Mouse (Mus musculus): ENCODE results near the gene Msrb3. TPM values are rescaled to one million over a fixed set of nuclear protein-coding genes. Genes with fewer than 3 reads are reported as not detected.
A peak's percentile ranks its signal among the peaks of the same experiment; 100 is the strongest.

Msrb3 gene
- polyA plus RNA-seq, 1 experiment from 2014 or later: 9.9 TPM

DNA sequence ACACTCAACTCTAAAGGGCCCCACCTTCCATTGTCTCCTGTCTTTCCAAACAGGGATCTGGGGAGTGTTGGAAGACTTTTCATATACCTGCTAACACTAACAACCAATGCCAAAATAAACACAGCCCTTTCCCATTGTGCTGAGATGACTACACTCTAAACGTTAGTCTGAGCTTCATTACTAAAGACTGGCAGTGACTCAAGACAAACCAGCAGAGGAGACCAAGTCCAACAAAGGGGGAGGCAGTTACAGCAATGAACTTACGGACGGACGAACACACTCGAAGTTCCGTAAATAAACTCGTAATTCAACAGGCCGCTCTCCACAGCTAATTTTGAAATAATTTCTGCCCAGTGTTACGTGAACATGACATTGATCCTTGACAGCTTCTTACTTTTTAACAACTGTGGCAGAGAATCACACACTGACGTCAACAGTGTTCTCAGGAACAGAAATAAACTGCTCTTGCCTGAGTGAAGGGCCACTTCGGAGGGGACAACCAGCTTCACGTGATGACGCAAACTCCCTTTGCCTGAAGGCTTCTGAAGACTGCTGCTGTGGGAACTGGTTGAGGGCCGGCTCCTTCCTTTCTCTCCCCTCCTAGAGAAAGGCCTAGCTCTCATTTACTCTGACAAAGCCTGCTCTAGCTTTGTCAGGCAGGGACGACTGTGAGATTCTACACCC is 16.2 kb upstream of the Msrb3 start:
- WGBS: 49% methylated on average over 15 of the region's 15 CpGs
- H3K36me3 ChIP-seq (ENCODE audit: insufficient read depth, low read length): no peaks in the 10 kb centered on the region
- H3K4me3 ChIP-seq (replicated peaks; ENCODE audit: low read depth, low read length): no peak overlapping the region
- peak overlapping the region; percentile 16; the same call in 1 of the 2 replicates for H3K27ac ChIP-seq
- H3K4me1 ChIP-seq (replicated peaks; ENCODE audit: insufficient read depth, low read length): no peaks in the 10 kb centered on the region
- ATAC-seq (replicated peaks; ENCODE audit: low FRiP score, low read depth) (no peak), DNase-seq (ENCODE audit: low spot score) (peak; percentile 57)
- no peaks in the 10 kb centered on the region for H3K27me3 ChIP-seq (ENCODE audit: insufficient read depth, low read length)
- no peak overlapping the region for H3K9ac ChIP-seq (ENCODE audit: low read depth, low read length)
- no peaks in the 10 kb centered on the region for H3K9me3 ChIP-seq (replicated peaks; ENCODE audit: low read length)
- no peak for TF ChIP-seq CTCF (IDR thresholded peaks at IDR 0.05; ENCODE audit: low read depth)
- no peak overlapping the region for H3K4me2 ChIP-seq (ENCODE audit: low read length)

DNA sequence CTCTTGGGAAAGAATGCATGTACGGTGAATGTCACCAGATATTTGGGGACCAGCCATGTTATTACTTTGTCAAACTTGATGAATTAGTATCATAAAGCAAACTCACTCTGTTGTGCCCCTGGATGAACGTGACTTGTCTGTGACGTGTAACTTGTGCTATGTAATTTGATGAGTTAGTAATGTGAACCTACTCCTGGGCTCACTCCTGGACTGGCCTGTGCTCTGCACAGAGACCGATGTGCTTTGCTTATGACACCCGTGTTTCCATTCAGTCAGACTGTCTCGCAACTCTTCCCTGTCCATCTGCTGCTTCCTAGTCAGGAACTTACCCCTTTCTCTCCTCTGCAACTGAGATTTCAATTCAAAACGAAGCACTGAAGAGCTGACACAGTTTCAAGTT is 15.4 kb upstream of the Msrb3 start:
- no peaks in the 10 kb centered on the region for H3K36me3 ChIP-seq (ENCODE audit: insufficient read depth, low read length)
- DNase-seq (ENCODE audit: low spot score) (no peak), ATAC-seq (replicated peaks; ENCODE audit: low FRiP score, low read depth) (no peak)
- no peaks in the 10 kb centered on the region for H3K4me1 ChIP-seq (replicated peaks; ENCODE audit: insufficient read depth, low read length)
- no peak overlapping the region for H3K4me3 ChIP-seq (replicated peaks; ENCODE audit: low read depth, low read length)
- TF ChIP-seq CTCF (IDR thresholded peaks at IDR 0.05; ENCODE audit: low read depth): no peak
- H3K9ac ChIP-seq (ENCODE audit: low read depth, low read length): no peak overlapping the region
- no peak overlapping the region for H3K27ac ChIP-seq
- H3K9me3 ChIP-seq (replicated peaks; ENCODE audit: low read length): no peaks in the 10 kb centered on the region
- 50% methylated on average over 7 of the region's 7 CpGs for WGBS
- no peaks in the 10 kb centered on the region for H3K27me3 ChIP-seq (ENCODE audit: insufficient read depth, low read length)
- H3K4me2 ChIP-seq (ENCODE audit: low read length): no peak overlapping the region

- no peaks in the 10 kb centered on the region for H3K36me3 ChIP-seq (ENCODE audit: insufficient read depth, low read length)
- no peak overlapping the region for H3K27ac ChIP-seq
- WGBS: 39% methylated on average over 7 of the region's 7 CpGs
- H3K4me2 ChIP-seq (ENCODE audit: low read length): no peak overlapping the region
- no peak overlapping the region for H3K4me3 ChIP-seq (replicated peaks; ENCODE audit: low read depth, low read length)
- DNase-seq (ENCODE audit: low spot score) (no peak), ATAC-seq (replicated peaks; ENCODE audit: low FRiP score, low read depth) (no peak)
- H3K27me3 ChIP-seq (ENCODE audit: insufficient read depth, low read length): no peaks in the 10 kb centered on the region
- no peak for TF ChIP-seq CTCF (IDR thresholded peaks at IDR 0.05; ENCODE audit: low read depth)
- H3K9ac ChIP-seq (ENCODE audit: low read depth, low read length): no peak overlapping the region
- no peaks in the 10 kb centered on the region for H3K9me3 ChIP-seq (replicated peaks; ENCODE audit: low read length)
- no peaks in the 10 kb centered on the region for H3K4me1 ChIP-seq (replicated peaks; ENCODE audit: insufficient read depth, low read length)
Measured at GRCm38 (mm10) chr10:120913796-120914195, 14.9 kb upstream of the Msrb3 start.

DNA sequence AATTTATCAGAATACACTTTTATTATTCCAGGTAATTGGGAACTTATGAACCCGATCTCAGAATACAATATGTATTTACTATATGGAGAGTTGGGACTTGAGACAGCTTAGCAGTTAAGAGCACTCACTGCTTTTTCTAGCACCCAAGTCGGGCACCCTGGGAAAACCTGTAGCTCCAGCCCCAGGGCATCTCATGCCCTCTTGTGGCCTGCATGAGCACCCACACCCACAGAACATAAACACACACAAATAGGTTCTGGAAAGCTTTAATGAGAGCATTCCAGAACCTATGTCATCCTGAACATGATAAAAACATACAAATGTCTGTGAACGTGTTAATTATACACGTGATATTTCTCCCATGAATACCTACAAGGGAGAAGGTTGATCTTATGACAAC is 13.1 kb upstream of the Msrb3 start:
- TF ChIP-seq CTCF (IDR thresholded peaks at IDR 0.05; ENCODE audit: low read depth): peak; percentile 29; the same call in 1 of the 2 replicates
- H3K27ac ChIP-seq: no peak overlapping the region
- H3K4me2 ChIP-seq (ENCODE audit: low read length): no peak overlapping the region
- no peak overlapping the region for H3K4me3 ChIP-seq (replicated peaks; ENCODE audit: low read depth, low read length)
- no peaks in the 10 kb centered on the region for H3K36me3 ChIP-seq (ENCODE audit: insufficient read depth, low read length)
- H3K27me3 ChIP-seq (ENCODE audit: insufficient read depth, low read length): no peaks in the 10 kb centered on the region
- no peak for ATAC-seq (replicated peaks; ENCODE audit: low FRiP score, low read depth)
- H3K9me3 ChIP-seq (replicated peaks; ENCODE audit: low read length): no peaks in the 10 kb centered on the region
- no peaks in the 10 kb centered on the region for H3K4me1 ChIP-seq (replicated peaks; ENCODE audit: insufficient read depth, low read length)
- H3K9ac ChIP-seq (ENCODE audit: low read depth, low read length): no peak overlapping the region
- no peak for DNase-seq (ENCODE audit: low spot score)
- 86% methylated on average over 4 of the region's 4 CpGs for whole genome bisulfite sequencing

DNA sequence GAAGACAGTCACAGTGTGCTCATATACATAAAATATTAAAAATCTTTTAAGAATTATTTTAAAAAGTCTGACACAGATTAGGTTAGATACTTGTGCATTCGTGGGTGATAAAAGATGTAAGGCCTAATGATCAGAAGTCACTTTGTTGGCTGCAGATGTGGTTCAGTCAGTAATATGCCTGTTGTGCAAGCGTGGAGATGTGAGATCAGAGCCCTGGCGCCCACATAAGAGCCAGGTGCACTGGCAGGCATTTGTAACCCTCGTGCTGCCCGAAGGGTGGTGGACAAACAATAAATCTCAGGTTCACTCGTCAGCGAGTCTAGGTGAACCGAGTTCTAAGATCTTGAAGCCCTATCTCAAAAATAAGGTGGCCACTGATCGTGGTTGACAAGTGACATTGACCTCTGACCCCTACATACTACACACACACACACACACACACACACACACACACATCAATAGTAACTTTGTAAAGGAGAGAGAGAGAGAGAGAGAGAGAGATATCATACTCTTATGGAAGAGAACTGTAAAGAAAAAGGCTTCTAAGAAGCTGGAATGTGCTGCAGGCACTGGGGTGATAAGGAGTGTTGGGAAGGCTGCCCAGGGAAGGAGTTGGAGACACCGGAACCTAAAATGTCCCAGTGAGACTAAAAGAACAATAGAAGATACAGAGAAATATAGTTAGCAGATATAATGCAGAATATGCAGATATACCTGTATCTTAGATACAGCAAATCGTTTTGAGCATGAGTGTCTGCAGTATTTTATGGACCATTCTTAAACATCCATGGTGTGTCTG is 10.1 kb upstream of the Msrb3 start:
- H3K4me2 ChIP-seq (ENCODE audit: low read length): no peak overlapping the region
- WGBS: 80% methylated on average over 11 of the region's 11 CpGs
- H3K4me1 ChIP-seq (replicated peaks; ENCODE audit: insufficient read depth, low read length): no peaks in the 10 kb centered on the region
- no peaks in the 10 kb centered on the region for H3K27me3 ChIP-seq (ENCODE audit: insufficient read depth, low read length)
- ATAC-seq (replicated peaks; ENCODE audit: low FRiP score, low read depth) (no peak), DNase-seq (ENCODE audit: low spot score) (no peak)
- no peaks in the 10 kb centered on the region for H3K9me3 ChIP-seq (replicated peaks; ENCODE audit: low read length)
- no peak overlapping the region for H3K27ac ChIP-seq
- H3K4me3 ChIP-seq (replicated peaks; ENCODE audit: low read depth, low read length): no peak overlapping the region
- TF ChIP-seq CTCF (IDR thresholded peaks at IDR 0.05; ENCODE audit: low read depth): no peak
- H3K36me3 ChIP-seq (ENCODE audit: insufficient read depth, low read length): no peaks in the 10 kb centered on the region
- H3K9ac ChIP-seq (ENCODE audit: low read depth, low read length): no peak overlapping the region

DNA sequence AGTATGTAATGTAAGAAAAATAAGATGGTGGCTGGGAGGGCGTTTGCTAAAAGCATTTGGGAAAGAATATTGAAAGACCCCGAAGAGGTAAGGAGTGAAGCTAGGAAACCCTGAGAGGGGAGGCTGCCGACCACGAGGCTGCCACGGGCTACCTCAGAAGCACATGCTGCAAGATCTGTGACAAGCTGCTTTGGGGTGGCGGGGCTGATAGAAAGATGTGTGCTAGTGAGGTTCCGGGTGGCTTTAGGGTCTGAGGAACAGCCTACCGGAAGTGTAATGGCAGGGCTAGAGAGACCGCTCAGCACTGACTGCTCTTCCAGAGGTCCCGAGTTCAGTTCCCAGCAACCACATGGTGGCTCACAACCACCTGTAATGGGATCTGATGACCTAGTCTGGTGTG is 5.8 kb upstream of the Msrb3 start:
- TF ChIP-seq CTCF (IDR thresholded peaks at IDR 0.05; ENCODE audit: low read depth): no peak
- ATAC-seq (replicated peaks; ENCODE audit: low FRiP score, low read depth) (no peak), DNase-seq (ENCODE audit: low spot score) (no peak)
- WGBS: 92% methylated on average over 10 of the region's 10 CpGs
- Histone ChIP-seq H3K36me3 (ENCODE audit: insufficient read depth, low read length) (no peaks in the 10 kb centered on the region), H3K9me3 (replicated peaks; ENCODE audit: low read length) (no peaks in the 10 kb centered on the region), H3K27ac (no peak overlapping the region), H3K9ac (ENCODE audit: low read depth, low read length) (no peak overlapping the region), H3K4me3 (replicated peaks; ENCODE audit: low read depth, low read length) (no peak overlapping the region), H3K4me1 (replicated peaks; ENCODE audit: insufficient read depth, low read length) (no peaks in the 10 kb centered on the region; the same call in 1 of the 2 replicates), H3K27me3 (ENCODE audit: insufficient read depth, low read length) (no peaks in the 10 kb centered on the region), H3K4me2 (ENCODE audit: low read length) (no peak overlapping the region)
